Mouse (Mus musculus) forebrain, embryonic 10.5 days (tissue): ENCODE results near the gene Chit1. TPM values are rescaled to one million over a fixed set of nuclear protein-coding genes. Genes with fewer than 3 reads are reported as not detected.
A peak's percentile ranks its signal among the peaks of the same experiment; 100 is the strongest.

ENCODE experiments used
- DNase-seq: peaks from one replicate; pipeline ENCODE4 v3.0.0-alpha.2; 2017; ENCODE audit warnings: low spot score; ENCODE audit errors: extremely low spot score
- H3K27ac ChIP-seq: fragments of 300-500 bp; sonication (generic); 2 replicates; pipeline ENCODE4 v1.5.1; 2016; ENCODE audit warnings: mild to moderate bottlenecking
- H3K27me3 ChIP-seq: fragments of 300-500 bp; sonication (generic); 2 replicates; pipeline ENCODE4 v1.6.1; 2016; ENCODE audit warnings: mild to moderate bottlenecking; ENCODE audit not compliant: poor library complexity, severe bottlenecking
- H3K36me3 ChIP-seq: fragments of 300-500 bp; sonication (generic); replicated peaks from 2 replicates; pipeline ENCODE4 v1.6.1; 2016; ENCODE audit warnings: mild to moderate bottlenecking, moderate library complexity
- H3K4me1 ChIP-seq: fragments of 300-500 bp; sonication (generic); 2 replicates; pipeline ENCODE4 v1.6.1; 2016
- H3K4me3 ChIP-seq: fragments of 300-500 bp; sonication (generic); 2 replicates; pipeline ENCODE4 v1.5.1; 2016; ENCODE audit warnings: mild to moderate bottlenecking, moderate library complexity
- H3K9me3 ChIP-seq: fragments of 300-500 bp; sonication (generic); 2 replicates; pipeline ENCODE4 v1.6.1; 2016; ENCODE audit warnings: mild to moderate bottlenecking, moderate library complexity
- WGBS: fragments of 180-500 bp; shearing (Covaris S2); methylation state at CpG from one replicate; pipeline ENCODE4 v1.1.7; 2016; 5-methylcytosine and 5-hydroxymethylcytosine counted together
- polyA plus RNA-seq: library from polyadenylated mRNA; unstranded; fragments of >200 nt; fragmentation: Nextera tagmentation; extraction: Ambion mirVana; gene quantifications from 2 replicates; pipeline ENCODE4 v1.2.1, GENCODE M21; 2016

Chit1 gene
- polyA plus RNA-seq, 1 experiment from 2014 or later = not detected

DNA sequence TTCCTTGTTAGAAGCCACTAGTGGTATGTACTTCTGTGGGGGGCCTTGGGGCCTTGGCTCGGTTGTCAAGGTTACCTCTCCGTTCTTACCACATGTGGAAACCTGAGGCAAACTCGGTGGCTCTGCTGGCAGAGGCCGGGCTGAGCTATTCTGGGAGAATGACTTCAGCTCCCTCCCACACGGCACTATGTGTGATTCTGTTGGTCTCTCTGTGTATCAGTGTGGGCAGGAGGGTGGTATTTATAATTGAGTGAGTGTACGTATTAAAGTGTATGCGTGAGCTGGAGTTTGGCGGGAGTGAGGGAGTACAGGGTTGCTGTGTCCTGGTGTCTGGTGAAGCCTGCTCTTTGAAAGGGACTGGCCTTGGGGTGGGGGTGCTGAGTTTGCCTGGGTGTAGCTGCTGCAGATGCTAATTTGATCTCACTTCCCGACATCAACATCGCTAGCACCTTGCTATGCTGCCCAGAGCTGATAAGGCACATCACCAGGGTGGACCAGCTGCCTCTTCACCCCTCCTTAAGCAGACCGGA is 28.0 kb upstream of the Chit1 start:
- H3K27me3 ChIP-seq = no peaks in the 10 kb centered on the region; the same call in 1 of the 2 replicates
- H3K4me1 ChIP-seq = peaks cover 50% of the 10 kb centered on the region
- no peak overlapping the region for H3K4me3 ChIP-seq
- H3K27ac ChIP-seq = peak overlapping the region; percentile 1; the same call in 1 of the 2 replicates
- WGBS = 77% methylated on average over 11 of the region's 11 CpGs
- DNase-seq = no peak
- H3K36me3 ChIP-seq = no peaks in the 10 kb centered on the region
- no peaks in the 10 kb centered on the region for H3K9me3 ChIP-seq

DNA sequence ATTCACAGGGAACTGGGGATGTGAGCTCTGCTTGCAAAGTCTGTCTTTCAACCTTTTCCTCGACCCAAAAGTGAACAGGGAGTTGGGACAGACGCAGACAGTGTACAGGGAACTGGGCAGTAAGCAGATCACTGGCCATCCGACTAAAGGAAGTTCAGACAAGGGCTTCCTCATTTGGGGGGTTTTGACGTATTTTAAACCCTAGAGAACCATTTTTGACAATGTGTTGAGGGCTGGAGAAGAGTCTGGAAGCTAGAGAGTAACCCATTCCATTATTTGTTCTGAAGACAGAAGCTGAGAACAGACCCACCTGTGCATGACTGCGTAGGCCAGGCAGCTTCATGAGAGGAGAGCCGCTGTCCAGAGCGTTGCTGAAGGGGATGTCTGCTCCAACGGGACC is 27.4 kb upstream of the Chit1 start:
- Histone ChIP-seq H3K27ac (no peak overlapping the region), H3K27me3 (no peaks in the 10 kb centered on the region; the same call in 1 of the 2 replicates), H3K9me3 (no peaks in the 10 kb centered on the region), H3K4me3 (no peak overlapping the region), H3K4me1 (peaks cover 46% of the 10 kb centered on the region), H3K36me3 (no peaks in the 10 kb centered on the region)
- 86% methylated on average over 8 of the region's 8 CpGs for WGBS
- no peak for DNase-seq

DNA sequence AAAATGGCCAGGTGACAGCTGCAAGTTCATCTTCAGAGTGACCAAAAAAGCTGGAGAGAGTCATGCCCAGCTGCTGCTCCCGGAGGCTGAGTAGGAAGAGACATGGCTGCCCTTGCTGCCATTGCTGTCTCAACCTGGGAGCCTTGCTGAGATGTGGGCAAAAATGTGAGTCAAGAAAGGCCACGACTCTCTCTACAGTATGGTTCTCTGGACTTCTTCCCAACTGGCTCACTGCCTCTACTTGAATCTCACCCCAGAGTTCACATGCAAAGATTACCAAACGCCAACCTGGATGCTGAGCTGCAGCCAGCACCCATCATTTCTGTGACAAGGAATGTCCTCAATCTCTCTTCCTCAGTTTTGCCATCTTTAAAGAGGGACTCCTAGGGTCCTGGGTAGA is 26.9 kb upstream of the Chit1 start:
- Histone ChIP-seq H3K36me3 (no peaks in the 10 kb centered on the region), H3K4me3 (no peak overlapping the region), H3K27me3 (no peaks in the 10 kb centered on the region; the same call in 1 of the 2 replicates), H3K27ac (no peak overlapping the region), H3K9me3 (no peaks in the 10 kb centered on the region), H3K4me1 (peaks cover 42% of the 10 kb centered on the region)
- DNase-seq = no peak
- WGBS = 85% methylated on average over 3 of the region's 3 CpGs

DNA sequence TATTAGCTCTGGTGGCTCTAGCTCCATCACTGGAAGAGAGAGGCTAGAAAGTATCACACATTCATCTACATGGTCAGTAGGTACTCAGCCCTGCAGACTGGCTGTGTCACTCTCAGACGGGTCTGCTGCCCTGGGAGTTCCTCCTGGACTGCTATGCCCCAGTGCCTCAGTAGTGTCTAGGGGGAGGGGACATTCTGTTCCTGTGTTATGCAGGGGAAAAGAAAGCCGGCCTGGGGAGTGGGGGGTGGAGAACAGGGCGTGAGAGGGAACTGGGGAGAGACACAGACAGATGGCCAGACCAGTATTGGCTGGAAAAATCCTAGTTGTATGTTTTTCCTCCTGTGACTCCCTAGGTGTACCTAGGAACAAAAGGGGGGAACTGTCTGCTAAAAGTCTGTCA is 25.0 kb upstream of the Chit1 start:
- Histone ChIP-seq H3K4me3 (no peak overlapping the region), H3K4me1 (peaks cover 27% of the 10 kb centered on the region), H3K27me3 (peaks cover under 1% of the 10 kb centered on the region; the same call in 1 of the 2 replicates), H3K27ac (peak overlapping the region; percentile 72), H3K9me3 (no peaks in the 10 kb centered on the region), H3K36me3 (no peaks in the 10 kb centered on the region)
- 24% methylated on average over 3 of the region's 3 CpGs for WGBS
- DNase-seq = no peak

DNA sequence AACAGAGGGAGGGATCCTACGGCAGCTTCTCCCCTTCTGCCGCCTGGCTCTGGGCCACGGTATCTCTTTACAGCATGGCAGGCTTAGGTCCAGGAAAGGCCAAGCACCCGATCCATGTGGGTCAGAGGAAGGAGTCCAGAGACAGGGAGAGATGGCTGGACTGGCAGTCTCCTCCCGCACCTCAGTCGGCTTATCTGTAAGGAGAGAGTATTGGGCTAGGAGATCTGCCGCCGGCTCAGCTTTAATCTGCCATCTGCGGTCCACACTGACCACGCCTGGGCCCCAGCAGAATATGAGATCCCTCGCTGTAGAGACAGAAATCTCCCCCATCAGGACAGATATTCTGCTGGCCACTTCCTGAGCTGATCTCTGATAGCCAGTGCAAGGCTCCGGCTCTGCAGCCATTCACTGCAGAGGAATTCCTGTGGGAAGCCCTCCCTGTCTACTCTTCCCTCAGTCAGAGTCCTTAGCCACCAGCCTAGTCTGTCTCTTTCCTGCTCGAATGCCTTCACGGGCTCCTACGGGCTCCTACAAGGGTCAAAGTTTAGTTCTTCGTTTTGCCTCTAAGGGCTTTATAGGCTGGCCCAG is 24.1 kb upstream of the Chit1 start:
- Histone ChIP-seq H3K36me3 (no peaks in the 10 kb centered on the region), H3K27me3 (peaks cover 10% of the 10 kb centered on the region), H3K4me3 (0 out of 2 replicates have a peak overlapping the region, but pooled peaks have one; percentile 3), H3K9me3 (no peaks in the 10 kb centered on the region), H3K27ac (peak overlapping the region; percentile 72), H3K4me1 (peaks cover 29% of the 10 kb centered on the region)
- 62% methylated on average over 16 of the region's 16 CpGs for WGBS
- DNase-seq = no peak

DNA sequence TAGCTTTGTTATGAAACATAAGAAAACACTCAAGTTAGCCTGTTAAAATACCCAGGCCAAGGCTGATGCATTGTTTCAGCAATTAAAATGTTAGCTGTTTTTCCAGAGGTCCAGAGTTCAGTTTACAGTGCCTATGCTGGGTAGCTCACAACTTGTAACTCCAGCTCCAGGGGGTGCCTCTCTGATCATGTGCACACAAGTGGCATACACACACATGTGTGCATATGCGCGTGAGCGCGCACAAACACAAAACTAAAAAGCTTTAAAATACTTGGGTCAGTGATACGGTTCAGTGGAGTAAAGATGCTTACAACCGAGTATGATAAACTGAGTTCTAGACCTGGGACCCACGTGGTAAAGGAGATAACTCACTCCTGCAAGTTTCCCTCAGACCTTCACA is 22.0 kb upstream of the Chit1 start:
- 90% methylated on average over 7 of the region's 7 CpGs for WGBS
- Histone ChIP-seq H3K4me1 (peaks cover 42% of the 10 kb centered on the region), H3K27ac (no peak overlapping the region), H3K27me3 (peaks cover 21% of the 10 kb centered on the region), H3K9me3 (no peaks in the 10 kb centered on the region), H3K4me3 (no peak overlapping the region), H3K36me3 (no peaks in the 10 kb centered on the region)
- no peak for DNase-seq

DNA sequence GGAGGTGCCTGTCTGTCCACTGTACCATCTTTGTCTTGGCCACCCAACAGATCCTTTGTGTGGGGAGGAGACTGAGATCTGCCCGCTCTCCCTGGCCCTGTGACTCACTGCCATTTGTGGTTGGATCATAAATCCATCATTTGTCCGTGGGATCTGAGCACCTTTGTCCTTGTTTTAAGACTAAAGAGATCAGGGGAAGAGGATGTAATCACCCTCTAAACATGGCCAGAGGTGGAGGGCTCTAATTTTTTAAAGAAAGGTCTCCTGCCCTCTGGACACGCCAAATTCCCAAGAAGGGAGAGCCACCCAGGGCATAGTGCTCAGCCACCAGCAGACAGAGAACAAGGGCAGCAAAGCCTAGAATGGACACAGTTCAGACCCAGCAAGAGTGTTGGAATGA is 19.2 kb upstream of the Chit1 start:
- Histone ChIP-seq H3K36me3 (no peaks in the 10 kb centered on the region), H3K27ac (peak overlapping the region; percentile 88), H3K4me3 (no peak overlapping the region), H3K9me3 (no peaks in the 10 kb centered on the region), H3K4me1 (peaks cover 56% of the 10 kb centered on the region), H3K27me3 (peaks cover 27% of the 10 kb centered on the region)
- no peak for DNase-seq
- WGBS = 90% methylated on average over 3 of the region's 3 CpGs

DNA sequence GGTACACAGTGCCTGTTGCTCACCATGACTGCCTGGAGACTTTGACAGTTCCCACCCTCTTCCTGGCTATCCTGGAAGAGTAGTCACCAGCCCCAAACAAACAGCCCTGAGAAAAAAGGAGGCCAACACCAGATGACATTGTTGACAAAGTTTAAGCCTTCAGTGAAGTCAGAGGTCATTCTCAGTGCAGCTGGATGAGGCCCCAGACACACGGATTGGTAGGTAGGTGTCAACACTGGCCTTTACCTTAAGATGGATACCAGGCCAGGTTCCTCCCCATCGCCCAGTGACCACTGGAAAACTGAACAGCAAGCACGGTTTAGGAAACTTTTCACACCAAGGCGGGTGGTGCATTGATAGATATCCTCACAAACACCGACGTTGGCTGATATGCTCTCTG is 18.7 kb upstream of the Chit1 start:
- Histone ChIP-seq H3K4me1 (peaks cover 56% of the 10 kb centered on the region), H3K9me3 (no peaks in the 10 kb centered on the region), H3K4me3 (peak overlapping the region; percentile 57), H3K27ac (peak overlapping the region; percentile 88), H3K27me3 (peaks cover 27% of the 10 kb centered on the region), H3K36me3 (no peaks in the 10 kb centered on the region)
- 38% methylated on average over 6 of the region's 6 CpGs for WGBS
- DNase-seq = no peak

DNA sequence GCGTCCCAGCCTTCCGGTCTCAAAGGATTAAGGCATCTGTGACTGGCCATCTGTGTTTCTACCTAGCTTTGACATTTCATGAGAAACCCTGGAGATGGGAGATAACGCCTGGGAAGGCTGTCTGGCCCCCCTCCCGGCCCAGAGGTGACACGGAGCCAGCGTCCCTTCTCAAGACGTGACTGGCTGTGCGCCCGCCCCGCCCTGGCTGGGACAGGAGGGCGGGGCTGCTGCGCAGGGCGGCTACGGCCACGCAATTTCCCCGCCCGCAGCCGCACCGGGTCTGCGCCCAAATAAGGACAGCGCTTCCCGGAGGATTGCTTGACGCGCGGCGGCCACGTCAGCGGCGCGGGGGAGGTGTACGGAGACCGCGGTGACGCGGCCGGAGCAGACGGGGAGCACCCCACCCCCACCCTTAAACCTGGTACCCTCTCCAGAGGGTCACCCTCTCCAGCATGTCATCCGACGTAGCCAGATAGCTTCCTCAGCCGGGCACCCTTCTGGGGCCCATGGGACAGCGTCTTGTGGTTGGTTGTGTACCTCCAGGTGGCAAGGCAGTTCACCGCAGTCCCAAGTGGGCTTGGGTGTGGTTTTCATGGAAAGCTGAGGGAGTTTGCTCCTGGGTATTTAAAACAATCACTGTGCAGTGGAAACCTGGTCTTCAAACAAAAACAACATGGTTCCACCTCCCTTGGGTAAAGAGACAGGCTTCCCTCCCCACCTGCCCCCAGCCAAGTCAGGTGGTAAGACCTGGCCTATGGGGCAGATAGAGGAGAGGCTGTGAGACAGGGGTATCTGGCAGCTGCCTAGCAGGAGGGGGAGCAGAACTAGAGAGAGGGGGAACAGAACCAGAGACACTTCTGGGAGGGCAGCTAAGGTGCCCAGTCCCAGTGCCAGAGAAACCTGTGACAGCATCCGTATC is 17.9 kb upstream of the Chit1 start:
- peak overlapping the region; percentile 88 for H3K27ac ChIP-seq
- no peaks in the 10 kb centered on the region for H3K9me3 ChIP-seq
- DNase-seq = peak; percentile 77
- H3K36me3 ChIP-seq = no peaks in the 10 kb centered on the region
- H3K27me3 ChIP-seq = peaks cover 27% of the 10 kb centered on the region
- WGBS = 3% methylated on average over 43 of the region's 43 CpGs
- peaks cover 63% of the 10 kb centered on the region for H3K4me1 ChIP-seq
- peak overlapping the region; percentile 57 for H3K4me3 ChIP-seq

DNA sequence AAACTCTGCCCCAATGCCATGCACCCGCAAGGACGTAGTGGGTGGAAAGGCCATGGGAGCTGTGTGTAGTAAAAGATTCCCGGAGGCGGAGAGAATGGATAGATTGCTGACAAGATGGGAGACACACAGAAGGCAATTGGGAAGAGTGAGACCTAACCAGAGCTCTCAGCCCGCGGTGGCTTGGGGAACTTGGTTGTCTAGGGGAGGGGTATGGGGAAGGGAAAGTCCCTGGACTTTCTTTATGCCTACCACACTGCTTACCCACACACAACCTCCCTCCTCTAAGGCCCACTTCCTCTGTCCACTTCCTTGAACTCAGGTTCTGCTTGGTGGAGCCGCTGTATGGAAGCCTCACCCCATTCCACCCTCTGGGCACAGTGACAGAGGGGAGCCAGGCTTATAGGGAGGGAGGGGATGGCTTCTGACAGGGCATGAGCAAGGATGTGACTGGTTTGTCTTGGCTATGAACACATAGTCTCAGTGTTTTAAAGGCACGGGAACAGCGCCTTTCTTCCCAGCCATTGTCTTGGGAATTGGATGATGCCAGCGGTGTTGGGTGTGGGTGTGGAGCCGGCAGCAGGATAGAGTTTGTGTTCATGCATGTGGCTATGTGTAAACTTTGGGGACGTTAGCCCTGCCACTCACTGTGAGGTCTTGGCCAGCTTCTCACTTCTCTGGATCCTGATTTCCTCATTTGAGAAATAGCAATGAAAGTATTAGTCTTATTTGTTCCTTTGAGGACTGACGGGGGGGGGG is 17.1 kb upstream of the Chit1 start:
- peaks cover 27% of the 10 kb centered on the region for H3K27me3 ChIP-seq
- peak overlapping the region; percentile 57 for H3K4me3 ChIP-seq
- DNase-seq = no peak
- H3K9me3 ChIP-seq = no peaks in the 10 kb centered on the region
- H3K36me3 ChIP-seq = no peaks in the 10 kb centered on the region
- peak overlapping the region; percentile 88 for H3K27ac ChIP-seq
- H3K4me1 ChIP-seq = peaks cover 71% of the 10 kb centered on the region
- 69% methylated on average over 13 of the region's 13 CpGs for WGBS

DNA sequence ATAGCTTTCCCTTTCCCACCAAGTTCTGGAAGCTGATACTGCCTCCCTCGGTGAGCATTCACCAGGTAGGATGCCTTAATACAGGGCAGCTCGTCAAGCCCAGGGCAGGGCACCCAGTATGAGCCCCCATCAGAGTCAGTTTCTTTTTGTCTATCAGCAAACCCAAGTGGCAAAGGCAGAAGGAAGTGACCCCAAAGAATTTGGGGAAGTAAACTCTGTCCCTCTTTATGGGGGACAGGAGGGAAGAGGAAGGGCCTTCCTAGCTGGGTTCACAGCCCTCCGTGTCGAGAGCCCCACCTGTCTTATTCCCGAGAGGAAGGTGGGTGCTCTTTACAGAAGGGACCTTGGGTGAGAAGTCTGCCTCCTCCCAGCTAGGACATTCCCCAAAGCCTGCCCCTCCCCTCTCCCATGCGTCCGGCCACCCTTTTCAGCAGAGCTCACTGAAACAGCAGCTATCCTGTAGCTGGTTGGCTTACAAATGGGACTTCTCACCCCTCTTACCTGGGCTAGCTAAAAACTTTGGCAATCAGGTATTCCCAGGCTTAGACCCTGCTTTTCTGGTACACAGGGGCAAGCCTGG is 15.9 kb upstream of the Chit1 start:
- WGBS = 62% methylated on average over 7 of the region's 7 CpGs
- Histone ChIP-seq H3K4me3 (0 out of 2 replicates have a peak overlapping the region, but pooled peaks have one; percentile 3), H3K9me3 (no peaks in the 10 kb centered on the region), H3K4me1 (peaks cover 83% of the 10 kb centered on the region), H3K36me3 (no peaks in the 10 kb centered on the region), H3K27me3 (peaks cover 27% of the 10 kb centered on the region), H3K27ac (peak overlapping the region; percentile 87; the same call in 1 of the 2 replicates)
- no peak for DNase-seq

DNA sequence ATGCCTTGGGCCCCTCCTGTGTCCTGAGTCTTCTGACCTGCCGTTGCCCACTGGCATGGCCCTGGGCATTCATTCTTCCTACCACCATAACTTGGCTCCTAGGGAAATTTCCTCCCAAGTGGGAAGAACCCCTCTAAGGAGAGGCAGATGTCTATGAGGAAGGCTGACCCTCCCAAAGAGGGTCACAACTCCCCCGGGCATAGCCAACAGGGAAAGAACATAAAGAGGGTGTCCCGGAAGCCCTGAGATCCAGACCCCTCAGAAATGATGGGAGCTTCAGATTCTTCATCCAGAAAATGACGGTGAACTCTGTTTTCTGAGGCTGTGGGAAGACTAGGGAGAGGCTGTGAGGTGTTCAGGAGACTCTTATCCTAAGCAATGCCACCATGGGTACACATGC is 15.3 kb upstream of the Chit1 start:
- no peak overlapping the region for H3K4me3 ChIP-seq
- no peaks in the 10 kb centered on the region for H3K9me3 ChIP-seq
- WGBS = 93% methylated on average over 4 of the region's 4 CpGs
- H3K36me3 ChIP-seq = no peaks in the 10 kb centered on the region
- peak overlapping the region; percentile 87 for H3K27ac ChIP-seq
- H3K4me1 ChIP-seq = peaks cover 88% of the 10 kb centered on the region
- peaks cover 27% of the 10 kb centered on the region for H3K27me3 ChIP-seq
- DNase-seq = no peak
